Mouse (Mus musculus): ENCODE measurements around the gene Ifrd2. TPM values are rescaled to one million over a fixed set of nuclear protein-coding genes. Genes with fewer than 3 reads are reported as not detected.

Gene Ifrd2
- polyA plus RNA-seq, 1 experiment from 2014 or later: 64.6 TPM

GRCm38 (mm10) chr9:107590058-107590772 lies 2.8 kb downstream of the Ifrd2 start:
- Histone ChIP-seq H3K9me3 (ENCODE audit: low read depth, low read length) (no peaks in the 10 kb centered on the region), H3K36me3 (ENCODE audit: insufficient read depth) (peaks cover 57% of the 10 kb centered on the region), H3K4me3 (ENCODE audit: low read depth, low read length) (peak overlapping the region; percentile 4; the same call in 1 of the 2 replicates), H3K27ac (ENCODE audit: low read depth) (no peak overlapping the region), H3K4me2 (peak overlapping the region; percentile 96), H3K4me1 (ENCODE audit: insufficient read depth) (peaks cover 8% of the 10 kb centered on the region; the same call in 1 of the 2 replicates), H3K27me3 (ENCODE audit: insufficient read depth, low read length) (no peaks in the 10 kb centered on the region), H3K9ac (no peak overlapping the region)
- no peak for TF ChIP-seq CTCF (IDR thresholded peaks at IDR 0.05; ENCODE audit: low read depth)
- 79% methylated on average over 25 of the region's 25 CpGs for WGBS
- ATAC-seq (ENCODE audit: insufficient read depth) (no peak), DNase-seq (no peak)

DNA sequence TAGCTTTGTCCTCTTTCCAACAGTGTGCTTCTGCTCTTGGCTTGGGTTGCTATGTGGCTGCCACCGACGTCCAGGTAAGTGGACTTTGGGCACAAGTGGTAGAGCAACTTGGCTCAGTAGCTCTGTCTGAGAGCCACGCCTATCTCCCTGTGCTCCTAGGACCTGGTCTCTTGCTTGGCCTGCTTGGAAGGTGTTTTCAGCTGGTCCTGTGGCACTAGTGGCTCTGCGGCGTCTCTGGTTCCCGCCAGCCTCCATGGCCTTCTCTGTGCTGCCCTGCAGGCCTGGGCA lies 3.3 kb downstream of the Ifrd2 start:
- no peak for ATAC-seq (ENCODE audit: insufficient read depth)
- WGBS: 90% methylated on average over 6 of the region's 6 CpGs
- Histone ChIP-seq H3K36me3 (ENCODE audit: insufficient read depth) (peaks cover 57% of the 10 kb centered on the region), H3K9me3 (ENCODE audit: low read depth, low read length) (no peaks in the 10 kb centered on the region), H3K27me3 (ENCODE audit: insufficient read depth, low read length) (no peaks in the 10 kb centered on the region), H3K9ac (no peak overlapping the region), H3K4me2 (no peak overlapping the region), H3K27ac (ENCODE audit: low read depth) (no peak overlapping the region), H3K4me1 (ENCODE audit: insufficient read depth) (peaks cover 8% of the 10 kb centered on the region; the same call in 1 of the 2 replicates), H3K4me3 (ENCODE audit: low read depth, low read length) (no peak overlapping the region)
- TF ChIP-seq CTCF (IDR thresholded peaks at IDR 0.05; ENCODE audit: low read depth): no peak
- DNase-seq: no peak

GRCm38 (mm10) chr9:107593101-107593976 lies 5.9 kb downstream of the Ifrd2 start:
- no peak overlapping the region for H3K4me3 ChIP-seq (ENCODE audit: low read depth, low read length)
- ATAC-seq (ENCODE audit: insufficient read depth) (no peak), DNase-seq (no peak)
- no peaks in the 10 kb centered on the region for H3K27me3 ChIP-seq (ENCODE audit: insufficient read depth, low read length)
- no peak overlapping the region for H3K9ac ChIP-seq
- H3K4me1 ChIP-seq (ENCODE audit: insufficient read depth): peaks cover 5% of the 10 kb centered on the region; the same call in 1 of the 2 replicates
- H3K4me2 ChIP-seq: no peak overlapping the region
- H3K27ac ChIP-seq (ENCODE audit: low read depth): no peak overlapping the region
- no peak for TF ChIP-seq CTCF (IDR thresholded peaks at IDR 0.05; ENCODE audit: low read depth)
- 81% methylated on average over 11 of the region's 11 CpGs for WGBS
- peaks cover 57% of the 10 kb centered on the region for H3K36me3 ChIP-seq (ENCODE audit: insufficient read depth)
- H3K9me3 ChIP-seq (ENCODE audit: low read depth, low read length): no peaks in the 10 kb centered on the region

- H3K27me3 ChIP-seq (ENCODE audit: insufficient read depth, low read length): no peaks in the 10 kb centered on the region
- H3K36me3 ChIP-seq (ENCODE audit: insufficient read depth): peaks cover 57% of the 10 kb centered on the region
- H3K9me3 ChIP-seq (ENCODE audit: low read depth, low read length): no peaks in the 10 kb centered on the region
- H3K4me1 ChIP-seq (ENCODE audit: insufficient read depth): no peaks in the 10 kb centered on the region
- WGBS: 82% methylated on average over 8 of the region's 8 CpGs
- H3K4me3 ChIP-seq (ENCODE audit: low read depth, low read length): no peak overlapping the region
- TF ChIP-seq CTCF (IDR thresholded peaks at IDR 0.05; ENCODE audit: low read depth): no peak
- H3K9ac ChIP-seq: no peak overlapping the region
- no peak overlapping the region for H3K27ac ChIP-seq (ENCODE audit: low read depth)
- DNase-seq (no peak), ATAC-seq (ENCODE audit: insufficient read depth) (no peak)
- H3K4me2 ChIP-seq: no peak overlapping the region
These were observed 7.0 kb downstream of the Ifrd2 start for GRCm38 (mm10) chr9:107594281-107595062.

DNA sequence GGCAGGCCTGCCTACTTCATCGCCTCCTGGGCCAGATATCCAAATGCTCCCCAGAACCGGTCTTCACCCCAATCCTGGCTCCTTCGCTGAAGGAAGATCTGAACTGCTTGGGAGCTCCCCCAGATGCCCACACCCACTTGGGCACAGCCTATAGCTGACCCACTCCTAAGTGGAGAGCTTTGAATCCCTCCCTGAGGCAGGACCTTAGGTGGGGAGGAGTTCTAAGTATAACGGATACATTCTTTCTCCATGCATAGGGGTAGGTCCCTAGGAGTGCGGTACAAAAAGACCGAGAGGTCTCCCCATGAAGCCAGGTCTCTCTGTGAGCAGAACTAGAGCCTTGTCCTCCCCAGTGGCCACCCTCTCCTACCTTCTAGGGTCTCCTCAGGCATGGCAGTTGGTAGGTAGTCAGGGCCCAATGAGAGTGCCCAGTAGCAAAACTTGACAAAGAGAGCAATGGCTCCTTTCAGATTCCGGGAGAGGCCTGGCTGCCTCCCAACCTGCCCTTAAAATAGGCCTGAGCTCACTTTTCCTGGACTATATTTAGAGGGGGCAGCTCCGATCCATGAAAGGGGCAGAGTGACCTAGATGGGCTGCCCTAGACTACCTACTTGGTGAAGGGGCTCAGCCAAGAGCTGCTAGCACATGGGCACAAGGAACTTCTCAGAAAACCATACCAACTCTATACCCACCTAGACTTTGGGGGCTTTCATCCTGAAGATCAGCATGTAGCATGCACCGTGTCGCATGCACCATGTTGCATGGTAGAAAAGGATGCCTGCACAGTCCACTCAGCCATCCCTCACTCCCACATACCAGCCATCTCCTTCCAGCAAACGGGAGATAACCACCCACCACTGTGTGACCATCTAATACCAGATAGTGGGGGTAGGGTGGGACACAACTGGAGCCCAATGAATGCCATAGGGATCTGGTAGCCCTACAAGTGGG lies 9.5 kb downstream of the Ifrd2 start:
- no peak for TF ChIP-seq CTCF (IDR thresholded peaks at IDR 0.05; ENCODE audit: low read depth)
- Histone ChIP-seq H3K36me3 (ENCODE audit: insufficient read depth) (peaks cover 33% of the 10 kb centered on the region), H3K4me2 (no peak overlapping the region), H3K9me3 (ENCODE audit: low read depth, low read length) (no peaks in the 10 kb centered on the region), H3K9ac (no peak overlapping the region), H3K4me3 (ENCODE audit: low read depth, low read length) (no peak overlapping the region), H3K27me3 (ENCODE audit: insufficient read depth, low read length) (no peaks in the 10 kb centered on the region), H3K27ac (ENCODE audit: low read depth) (no peak overlapping the region; the same call in 1 of the 2 replicates), H3K4me1 (ENCODE audit: insufficient read depth) (no peaks in the 10 kb centered on the region)
- no peak for ATAC-seq (ENCODE audit: insufficient read depth)
- WGBS: 83% methylated on average over 11 of the region's 11 CpGs
- no peak for DNase-seq

GRCm38 (mm10) chr9:107598385-107598784 lies 10.9 kb downstream of the Ifrd2 start:
- no peak for TF ChIP-seq CTCF (IDR thresholded peaks at IDR 0.05; ENCODE audit: low read depth)
- no peak overlapping the region for H3K4me3 ChIP-seq (ENCODE audit: low read depth, low read length)
- no peaks in the 10 kb centered on the region for H3K9me3 ChIP-seq (ENCODE audit: low read depth, low read length)
- peaks cover 18% of the 10 kb centered on the region for H3K36me3 ChIP-seq (ENCODE audit: insufficient read depth)
- ATAC-seq (ENCODE audit: insufficient read depth) (no peak), DNase-seq (no peak)
- WGBS: 62% methylated on average over 5 of the region's 5 CpGs
- no peaks in the 10 kb centered on the region for H3K27me3 ChIP-seq (ENCODE audit: insufficient read depth, low read length)
- no peak overlapping the region for H3K27ac ChIP-seq (ENCODE audit: low read depth)
- H3K9ac ChIP-seq: no peak overlapping the region
- no peak overlapping the region for H3K4me2 ChIP-seq
- no peaks in the 10 kb centered on the region for H3K4me1 ChIP-seq (ENCODE audit: insufficient read depth)

Data from lung, embryonic 14.5 days (tissue).